Mouse (Mus musculus) myocyte (in vitro differentiated cells): Measurements from ENCODE around the gene Ckb. TPM values are rescaled to one million over a fixed set of nuclear protein-coding genes. Genes with fewer than 3 reads are reported as not detected.

Source experiments
- H3K27me3 ChIP-seq: one replicate; pipeline ENCODE4 v1.6.1; 2011; ENCODE audit not compliant: control insufficient read depth, insufficient read depth, insufficient read length
- H3K36me3 ChIP-seq: one replicate; pipeline ENCODE4 v1.6.1; 2011; ENCODE audit not compliant: control insufficient read depth, insufficient read depth
- H3K4me2 ChIP-seq: one replicate; pipeline ENCODE4 v1.6.1; 2011; ENCODE audit warnings: low read depth, control low read depth
- H3K4me3 ChIP-seq: one replicate; pipeline ENCODE4 v1.5.1; 2011; ENCODE audit warnings: mild to moderate bottlenecking, control low read depth, moderate library complexity
- H3K79me2 ChIP-seq: one replicate; pipeline ENCODE4 v1.6.1; 2011; ENCODE audit not compliant: control insufficient read depth, insufficient read depth
- H3ac ChIP-seq: one replicate; pipeline ENCODE4 v1.6.1; 2011; ENCODE audit not compliant: control insufficient read depth, insufficient read length
- CEBPB ChIP-seq: IDR thresholded peaks from 2 replicates; pipeline ENCODE4 v1.6.1; 2011; ENCODE audit warnings: mild to moderate bottlenecking, moderate library complexity; ENCODE audit not compliant: poor library complexity, insufficient read depth, severe bottlenecking
- E2F4 ChIP-seq: IDR thresholded peaks from one replicate; pipeline ENCODE4 v1.6.1; 2011; ENCODE audit warnings: mild to moderate bottlenecking, control low read depth, moderate library complexity; ENCODE audit not compliant: insufficient read depth
- MAX ChIP-seq: IDR thresholded peaks from one replicate; pipeline ENCODE4 v1.6.1; 2011; ENCODE audit warnings: low read depth, mild to moderate bottlenecking, control low read depth
- MYOD1 ChIP-seq, 3 experiments: IDR thresholded peaks; one replicate each; pipeline ENCODE4 v1.6.1; 2011; ENCODE audit warnings: control low read depth in 2 of 3, low read depth in 2 of 3, mild to moderate bottlenecking in 2 of 3, moderate library complexity in 1 of 3; ENCODE audit not compliant: insufficient read length in 2 of 3, control insufficient read depth in 1 of 3
- MYOG ChIP-seq, 3 experiments: IDR thresholded peaks; one replicate each; pipeline ENCODE4 v1.6.1; 2011; ENCODE audit warnings: control low read depth in 2 of 3, low read depth in 2 of 3, mild to moderate bottlenecking in 2 of 3; ENCODE audit not compliant: insufficient read length in 2 of 3, control insufficient read depth in 1 of 3, insufficient read depth in 1 of 3
- POLR2A ChIP-seq: IDR thresholded peaks from one replicate; pipeline ENCODE4 v1.6.1; 2011; ENCODE audit warnings: low read depth, mild to moderate bottlenecking, control low read depth, moderate library complexity; ENCODE audit not compliant: insufficient read length
- POLR2AphosphoS2 ChIP-seq: IDR thresholded peaks from one replicate; pipeline ENCODE4 v1.6.1; 2011; ENCODE audit warnings: low read depth, control low read depth; ENCODE audit not compliant: insufficient read length
- REST ChIP-seq: IDR thresholded peaks from one replicate; pipeline ENCODE4 v1.6.1; 2011; ENCODE audit warnings: mild to moderate bottlenecking, control low read depth, moderate library complexity; ENCODE audit not compliant: insufficient read depth, insufficient read length
- SRF ChIP-seq: IDR thresholded peaks from one replicate; pipeline ENCODE4 v1.6.1; 2011; ENCODE audit warnings: low read depth; ENCODE audit not compliant: control insufficient read depth, insufficient read length
- TCF12 ChIP-seq: IDR thresholded peaks from one replicate; pipeline ENCODE4 v1.6.1; 2011; ENCODE audit warnings: mild to moderate bottlenecking, control low read depth; ENCODE audit not compliant: poor library complexity, insufficient read depth, severe bottlenecking
- TCF3 ChIP-seq: IDR thresholded peaks from one replicate; pipeline ENCODE4 v1.6.1; 2011; ENCODE audit warnings: low read depth, control low read depth; ENCODE audit not compliant: insufficient read length
- USF1 ChIP-seq: IDR thresholded peaks from one replicate; pipeline ENCODE4 v1.6.1; 2011; ENCODE audit warnings: low read depth, mild to moderate bottlenecking, control low read depth, moderate library complexity
- polyA plus RNA-seq: library from polyadenylated mRNA; unstranded; fragments of >200 nt; fragmentation: generic; extraction: Trizol; gene quantifications from one replicate; pipeline ENCODE4 v1.2.1, GENCODE M21; 2012; ENCODE audit warnings: missing spikeins

The Ckb gene
- polyA plus RNA-seq, 1 experiment = 670 TPM

- Histone ChIP-seq H3K4me2 (no peak overlapping the region), H3K4me3 (no peak overlapping the region), H3K36me3 (no peaks in the 10 kb centered on the region), H3K79me2 (no peaks in the 10 kb centered on the region), H3ac (no peak overlapping the region), H3K27me3 (no peaks in the 10 kb centered on the region)
- TF ChIP-seq TCF12 (no peak), CEBPB (no peak), USF1 (no peak), SRF (no peak), POLR2A (no peak), MYOD1 (IDR thresholded peaks at IDR 0.05; ENCODE audit: control insufficient read depth in 1 of 3, insufficient read length in 2 of 3, low read depth in 2 of 3) (no peak), MYOG (IDR thresholded peaks at IDR 0.05; ENCODE audit: control insufficient read depth in 1 of 3, insufficient read depth in 1 of 3, insufficient read length in 2 of 3, low read depth in 2 of 3) (no peak), REST (no peak)
These were observed 2.2 kb downstream of the Ckb start for GRCm38 (mm10) chr12:111669961-111670360.

DNA sequence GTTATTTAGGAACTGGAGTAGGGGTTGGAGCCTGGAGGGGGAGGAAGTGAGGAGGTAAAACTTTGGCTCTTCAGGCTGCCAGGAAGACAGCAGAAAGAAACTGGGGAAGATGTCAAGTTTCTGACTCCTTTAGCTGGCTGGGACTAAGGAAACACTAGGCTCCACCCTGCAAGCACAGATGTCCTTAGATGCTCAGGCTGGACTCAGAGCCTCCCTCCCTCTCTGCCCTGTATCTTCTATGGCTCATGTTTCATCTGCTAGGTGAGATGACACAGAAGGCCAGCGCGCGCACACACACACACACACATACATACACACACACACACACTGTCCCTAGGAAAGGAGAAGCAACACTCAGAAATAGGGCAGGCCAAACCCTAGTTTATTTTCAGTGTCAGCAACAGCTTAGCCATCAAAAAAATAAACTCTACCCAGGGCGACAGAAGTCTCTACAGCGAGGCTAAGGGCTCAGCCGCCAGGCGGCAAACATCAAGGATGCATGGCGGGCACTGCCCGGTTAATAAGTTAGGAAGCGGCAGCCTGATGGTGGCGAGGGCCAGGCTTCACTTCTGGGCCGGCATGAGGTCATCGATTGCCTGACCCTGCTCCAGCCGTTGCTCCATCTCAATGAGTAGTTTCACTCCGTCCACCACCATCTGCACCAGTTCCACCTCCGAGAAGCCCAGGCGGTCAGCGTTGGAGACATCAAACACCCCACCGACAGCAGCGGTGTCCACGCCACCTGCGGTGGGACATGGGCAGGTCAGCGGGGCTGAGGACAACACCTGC, 2.9 kb downstream of the Ckb start:
- H3K4me3 ChIP-seq = peak overlapping the region; percentile 4
- H3K4me2 ChIP-seq = peak overlapping the region; percentile 83
- TF ChIP-seq TCF12 (no peak), MYOG (IDR thresholded peaks at IDR 0.05; ENCODE audit: control insufficient read depth in 1 of 3, insufficient read depth in 1 of 3, insufficient read length in 2 of 3, low read depth in 2 of 3) (no peak), MYOD1 (IDR thresholded peaks at IDR 0.05; ENCODE audit: control insufficient read depth in 1 of 3, insufficient read length in 2 of 3, low read depth in 2 of 3) (no peak), E2F4 (no peak), MAX (no peak), CEBPB (no peak), POLR2A (no peak), SRF (no peak), REST (no peak), USF1 (no peak), TCF3 (no peak), POLR2AphosphoS2 (no peak)
- H3K36me3 ChIP-seq = no peaks in the 10 kb centered on the region
- H3K79me2 ChIP-seq = no peaks in the 10 kb centered on the region
- H3ac ChIP-seq = no peak overlapping the region
- no peaks in the 10 kb centered on the region for H3K27me3 ChIP-seq

DNA sequence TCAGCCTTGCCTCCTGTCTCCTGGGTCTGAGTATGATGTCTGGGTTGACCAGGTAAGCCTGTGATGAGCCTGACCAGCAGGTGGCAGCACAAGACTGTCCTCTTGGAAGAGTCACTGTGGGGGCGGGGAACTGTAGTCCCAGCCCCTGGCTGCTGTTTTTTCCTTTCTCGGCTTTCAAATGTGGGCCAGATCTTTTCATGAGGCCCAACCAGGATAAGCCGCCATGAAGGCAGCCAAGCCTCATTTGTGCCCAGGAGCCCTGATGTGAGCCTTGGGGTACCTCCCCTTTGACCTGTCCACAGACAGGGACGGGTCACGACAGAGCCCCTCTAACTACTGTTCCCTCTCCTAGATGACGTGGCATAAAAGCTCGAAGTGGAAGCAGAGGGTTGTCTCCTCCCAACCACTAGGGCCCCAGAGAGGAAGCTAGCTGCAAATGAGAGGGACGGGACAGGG, 3.7 kb downstream of the Ckb start:
- peak overlapping the region; percentile 4 for H3K4me3 ChIP-seq
- no peak overlapping the region for H3ac ChIP-seq
- no peaks in the 10 kb centered on the region for H3K27me3 ChIP-seq
- H3K79me2 ChIP-seq = no peaks in the 10 kb centered on the region
- H3K4me2 ChIP-seq = peak overlapping the region; percentile 83
- H3K36me3 ChIP-seq = no peaks in the 10 kb centered on the region
- TF ChIP-seq TCF3 (no peak), MAX (no peak), POLR2A (peak; percentile 46), POLR2AphosphoS2 (peak; percentile 64), SRF (no peak), MYOD1 (IDR thresholded peaks at IDR 0.05; ENCODE audit: control insufficient read depth in 1 of 3, insufficient read length in 2 of 3, low read depth in 2 of 3) (no peak), REST (no peak), MYOG (IDR thresholded peaks at IDR 0.05; ENCODE audit: control insufficient read depth in 1 of 3, insufficient read depth in 1 of 3, insufficient read length in 2 of 3, low read depth in 2 of 3) (peak in 1 of 3 experiments; percentile 20), TCF12 (no peak)

- Histone ChIP-seq H3K4me3 (no peak overlapping the region), H3K27me3 (no peaks in the 10 kb centered on the region), H3ac (no peak overlapping the region), H3K4me2 (no peak overlapping the region), H3K79me2 (no peaks in the 10 kb centered on the region), H3K36me3 (no peaks in the 10 kb centered on the region)
- no peak for TF ChIP-seq TCF12
- no peak for TF ChIP-seq POLR2AphosphoS2
- no peak for TF ChIP-seq USF1
- TF ChIP-seq E2F4 = no peak
- no peak for TF ChIP-seq MAX
- no peak for TF ChIP-seq SRF
These were observed 4.7 kb downstream of the Ckb start for GRCm38 (mm10) chr12:111667421-111667820.

GRCm38 (mm10) chr12:111666380-111666779, 5.8 kb downstream of the Ckb start:
- no peaks in the 10 kb centered on the region for H3K36me3 ChIP-seq
- H3K4me3 ChIP-seq = no peak overlapping the region
- no peaks in the 10 kb centered on the region for H3K79me2 ChIP-seq
- H3K27me3 ChIP-seq = no peaks in the 10 kb centered on the region
- no peak overlapping the region for H3K4me2 ChIP-seq
- TF ChIP-seq MYOD1 (IDR thresholded peaks at IDR 0.05; ENCODE audit: control insufficient read depth in 1 of 3, insufficient read length in 2 of 3, low read depth in 2 of 3) (no peak), E2F4 (no peak), USF1 (no peak), REST (no peak), TCF12 (no peak), CEBPB (no peak)
- H3ac ChIP-seq = no peak overlapping the region
